Mouse (Mus musculus) megakaryocyte-erythroid progenitor cell, adult 5-6 weeks (primary cell): ENCODE data around the gene 2900092C05Rik. TPM values are rescaled to one million over a fixed set of nuclear protein-coding genes. Genes with fewer than 3 reads are reported as not detected.

Experiments
- ATAC-seq: replicated peaks from 2 replicates; pipeline ENCODE4 v1.8.0; 2016; ENCODE audit warnings: mild to moderate bottlenecking, inconsistent platforms; ENCODE audit not compliant: severe bottlenecking, poor library complexity, low FRiP score, low TSS enrichment
- total RNA-seq, 2 experiments: library from RNA; stranded (forward) in 1 of 2; stranded (reverse) in 1 of 2; fragments of 200-1000, 215-1000 nt in 1 of 2; fragments of >200 nt in 1 of 2; fragmentation: Nextera tagmentation in 1 of 2; gene quantifications; 2 replicates each; pipeline ENCODE4 v1.2.3; 2014 to 2017

2900092C05Rik gene
- total RNA-seq (2014; fragmentation: Nextera tagmentation) = not detected in 2 replicates
- total RNA-seq (2017) = not detected in 2 replicates

- ATAC-seq = no peak
Measured at GRCm38 (mm10) chr7:12512217-12512616, at the start of gene 2900092C05Rik. Gene 2900092C05Rik (plus strand): TSS chr7:12512517.

- ATAC-seq = peak; percentile 99
Measured at GRCm38 (mm10) chr7:12478158-12479008, 33.9 kb upstream of the 2900092C05Rik start, which contains the start of gene Zfp606. Gene Zfp606 (plus strand): TSS chr7:12478293.

- ATAC-seq = peak; percentile 11; the same call in 1 of the 2 replicates
Measured at GRCm38 (mm10) chr7:12479009-12479346, 33.3 kb upstream of the 2900092C05Rik start.

- ATAC-seq = no peak
Measured at GRCm38 (mm10) chr7:12479525-12479924, 32.8 kb upstream of the 2900092C05Rik start.

GRCm38 (mm10) chr7:12483771-12484170, 28.5 kb upstream of the 2900092C05Rik start:
- no peak for ATAC-seq

GRCm38 (mm10) chr7:12485956-12486355, 26.4 kb upstream of the 2900092C05Rik start:
- no peak for ATAC-seq

- no peak for ATAC-seq
Measured at GRCm38 (mm10) chr7:12486691-12487090, 25.6 kb upstream of the 2900092C05Rik start.

- no peak for ATAC-seq
Measured at GRCm38 (mm10) chr7:12510913-12511312, 1.4 kb upstream of the 2900092C05Rik start.

Other genes with a start within 250 kb of the 2900092C05Rik start
- gene Vmn1r81, start 244.2 kb upstream of the 2900092C05Rik start, total RNA-seq (2014; fragmentation: Nextera tagmentation) = not detected in 2 replicates
- not detected in 2 replicates for gene Vmn1r81, start 244.2 kb upstream of the 2900092C05Rik start, total RNA-seq (2017)
- gene Vmn1r82, start 212.1 kb upstream of the 2900092C05Rik start, total RNA-seq (2014; fragmentation: Nextera tagmentation) = not detected in 2 replicates
- not detected in 2 replicates for gene Vmn1r82, start 212.1 kb upstream of the 2900092C05Rik start, total RNA-seq (2017)
- gene Vmn1r83, start 183.0 kb upstream of the 2900092C05Rik start, total RNA-seq (2014; fragmentation: Nextera tagmentation) = not detected in 2 replicates
- gene Vmn1r83, start 183.0 kb upstream of the 2900092C05Rik start, total RNA-seq (2017) = not detected in 2 replicates
- not detected in 2 replicates for gene Vmn1r84, start 143.2 kb upstream of the 2900092C05Rik start, total RNA-seq (2014; fragmentation: Nextera tagmentation)
- gene Vmn1r84, start 143.2 kb upstream of the 2900092C05Rik start, total RNA-seq (2017) = not detected in 2 replicates
- 2.9 and 3.6 TPM in 2 replicates for gene Zfp551, start 89.8 kb upstream of the 2900092C05Rik start, total RNA-seq (2014; fragmentation: Nextera tagmentation)
- gene Zfp551, start 89.8 kb upstream of the 2900092C05Rik start, total RNA-seq (2017) = 2.8 and 3.4 TPM in 2 replicates
- gene Zfp606, start 34.2 kb upstream of the 2900092C05Rik start, total RNA-seq (2014; fragmentation: Nextera tagmentation) = 4.5 and 4.7 TPM in 2 replicates
- gene Zfp606, start 34.2 kb upstream of the 2900092C05Rik start, total RNA-seq (2017) = 8.9 and 10.1 TPM in 2 replicates
- 0.02 TPM in 1 of 2 replicates, not detected in the other for gene Vmn2r53, start 96.3 kb downstream of the 2900092C05Rik start, total RNA-seq (2014; fragmentation: Nextera tagmentation)
- gene Vmn2r53, start 96.3 kb downstream of the 2900092C05Rik start, total RNA-seq (2017) = not detected in 2 replicates
- not detected in 2 replicates for gene Vmn2r54, start 127.8 kb downstream of the 2900092C05Rik start, total RNA-seq (2014; fragmentation: Nextera tagmentation)
- gene Vmn2r54, start 127.8 kb downstream of the 2900092C05Rik start, total RNA-seq (2017) = not detected in 2 replicates
- not detected in 2 replicates for gene Vmn2r55, start 172.5 kb downstream of the 2900092C05Rik start, total RNA-seq (2014; fragmentation: Nextera tagmentation)
- gene Vmn2r55, start 172.5 kb downstream of the 2900092C05Rik start, total RNA-seq (2017) = not detected in 2 replicates
- not detected in 2 replicates for gene Vmn2r56, start 222.5 kb downstream of the 2900092C05Rik start, total RNA-seq (2014; fragmentation: Nextera tagmentation)
- gene Vmn2r56, start 222.5 kb downstream of the 2900092C05Rik start, total RNA-seq (2017) = not detected in 2 replicates